Mouse (Mus musculus) lung, postnatal 0 days (tissue): ENCODE data around the gene Zfp579.

Experiments used
- CTCF ChIP-seq: IDR thresholded peaks from 2 replicates; pipeline ENCODE4 v1.5.1; 2016; ENCODE audit warnings: antibody characterized with exemption, mild to moderate bottlenecking
- EP300 ChIP-seq: IDR thresholded peaks from 2 replicates; pipeline ENCODE4 v1.6.1; 2016; ENCODE audit warnings: antibody characterized with exemption, mild to moderate bottlenecking, control low read depth

- TF ChIP-seq CTCF (no peak), EP300 (no peak)
Observed at GRCm38 (mm10) chr7:5033818-5034217, 37.9 kb upstream of the Zfp579 start, which contains the start of gene 4632433K11Rik.
